Mouse (Mus musculus): ENCODE results near the gene Kif1b. TPM values are rescaled to one million over a fixed set of nuclear protein-coding genes. Genes with fewer than 3 reads are reported as not detected.

Kif1b gene
- total and polyA plus RNA-seq, 3 experiments: 10.0 to 27.6 (median 17.0) TPM

GRCm38 (mm10) chr4:149303502-149303901, 4.0 kb downstream of the Kif1b start:
- H3K79me2 ChIP-seq (replicated peaks; ENCODE audit: control insufficient read depth, extremely low read depth, insufficient read depth, poor library complexity, severe bottlenecking): peaks cover 77% of the 10 kb centered on the region
- in situ Hi-C loops (cut with MboI; ENCODE audit: low pct_ligation_motif_present, low pct_unique_long_range_greater_than_20kb, low sequenced_read_pairs): no loop called here
- peaks cover 7 to 47% of the 10 kb centered on the region in 2 experiments for H3K4me1 ChIP-seq (ENCODE audit: control insufficient read depth in 1 of 2, insufficient read depth in 2 of 2)
- H3K27ac ChIP-seq (ENCODE audit: insufficient read depth, low read depth): peak overlapping the region; percentile 72; the same call in 1 of the 2 replicates
- no peaks in the 10 kb centered on the region for H3K36me3 ChIP-seq (replicated peaks in 1 of 2; ENCODE audit: control insufficient read depth in 1 of 2, insufficient read depth in 1 of 2, low read length in 1 of 2)
- peak overlapping the region in 2 of 3 experiments; percentile 43 to 54 for H3K4me3 ChIP-seq (replicated peaks in 1 of 3; ENCODE audit: low read depth in 2 of 3, low read length in 2 of 3, poor library complexity in 1 of 3)
- H3K9ac ChIP-seq (ENCODE audit: insufficient read depth, low read depth): peak overlapping the region; percentile 67; the same call in 1 of the 2 replicates
- peaks cover 4% of the 10 kb centered on the region for H3K27me3 ChIP-seq (replicated peaks)
- H3K9me3 ChIP-seq (replicated peaks; ENCODE audit: low read length): no peaks in the 10 kb centered on the region
- peak overlapping the region; percentile 96 for H3K4me2 ChIP-seq (ENCODE audit: insufficient read depth, low read depth, poor library complexity, severe bottlenecking)
- peak; percentile 19 for DNase-seq (ENCODE audit: extremely low read depth)
- TF ChIP-seq KAT2A (IDR thresholded peaks at IDR 0.05; ENCODE audit: insufficient replicate concordance, low read length) (no peak), GABPA (IDR thresholded peaks at IDR 0.05; ENCODE audit: insufficient replicate concordance, low read depth, low read length) (no peak), ZMIZ1 (IDR thresholded peaks at IDR 0.05; ENCODE audit: low read depth, low read length) (no peak), HCFC1 (IDR thresholded peaks at IDR 0.05; ENCODE audit: low read depth, low read length) (no peak), MYC (IDR thresholded peaks at IDR 0.05; ENCODE audit: low read depth, low read length) (0 out of 2 replicates have a peak, but pooled peaks have one; percentile 25), BHLHE40 (IDR thresholded peaks at IDR 0.05; ENCODE audit: low read depth, low read length) (0 out of 2 replicates have a peak, but pooled peaks have one; percentile 20), RCOR1 (conservative IDR thresholded peaks at IDR 0.05; ENCODE audit: low read depth, low read length) (no peak), SIN3A (IDR thresholded peaks at IDR 0.05; ENCODE audit: low read length) (peak; percentile 71; the same call in 1 of the 2 replicates), MAX (IDR thresholded peaks at IDR 0.05; ENCODE audit: low read length) (no peak), MXI1 (IDR thresholded peaks at IDR 0.05; ENCODE audit: low read depth, low read length) (no peak), MAFK (IDR thresholded peaks at IDR 0.05; ENCODE audit: insufficient replicate concordance, low read length) (peak; percentile 59; the same call in 1 of the 2 replicates)
- dilution Hi-C loops (cut with MboI; ENCODE audit: extremely low pct_ligation_motif_present, extremely low pct_unique_long_range_greater_than_20kb, low sequenced_read_pairs): no loop called here

GRCm38 (mm10) chr4:149302751-149303150, 4.7 kb downstream of the Kif1b start:
- Histone ChIP-seq H3K9me3 (replicated peaks; ENCODE audit: low read length) (no peaks in the 10 kb centered on the region), H3K4me2 (ENCODE audit: insufficient read depth, low read depth, poor library complexity, severe bottlenecking) (peak overlapping the region; percentile 96), H3K79me2 (replicated peaks; ENCODE audit: control insufficient read depth, extremely low read depth, insufficient read depth, poor library complexity, severe bottlenecking) (peaks cover 80% of the 10 kb centered on the region), H3K27me3 (replicated peaks) (peaks cover 4% of the 10 kb centered on the region), H3K4me1 (ENCODE audit: control insufficient read depth in 1 of 2, insufficient read depth in 2 of 2) (peaks cover 7 to 42% of the 10 kb centered on the region in 2 experiments), H3K9ac (ENCODE audit: insufficient read depth, low read depth) (peak overlapping the region; percentile 67; the same call in 1 of the 2 replicates), H3K27ac (ENCODE audit: insufficient read depth, low read depth) (peak overlapping the region; percentile 72), H3K36me3 (replicated peaks in 1 of 2; ENCODE audit: control insufficient read depth in 1 of 2, insufficient read depth in 1 of 2, low read length in 1 of 2) (no peaks in the 10 kb centered on the region), H3K4me3 (replicated peaks in 1 of 3; ENCODE audit: low read depth in 2 of 3, low read length in 2 of 3, poor library complexity in 1 of 3) (peak overlapping the region in 2 of 3 experiments; percentile 43 to 54)
- in situ Hi-C loops (cut with MboI; ENCODE audit: low pct_ligation_motif_present, low pct_unique_long_range_greater_than_20kb, low sequenced_read_pairs) (no loop called here), dilution Hi-C loops (cut with MboI; ENCODE audit: extremely low pct_ligation_motif_present, extremely low pct_unique_long_range_greater_than_20kb, low sequenced_read_pairs) (no loop called here)
- DNase-seq (ENCODE audit: extremely low read depth): no peak
- TF ChIP-seq JUND (conservative IDR thresholded peaks at IDR 0.05; ENCODE audit: low read depth, low read length): peak; percentile 57
- no peak for TF ChIP-seq TBP (conservative IDR thresholded peaks at IDR 0.05; ENCODE audit: low read depth, low read length)
- no peak for TF ChIP-seq HCFC1 (IDR thresholded peaks at IDR 0.05; ENCODE audit: low read depth, low read length)
- TF ChIP-seq MEF2A (IDR thresholded peaks at IDR 0.05; ENCODE audit: borderline replicate concordance, low read depth, low read length): 0 out of 2 replicates have a peak, but pooled peaks have one; percentile 13
- no peak; the same call in 1 of the 2 replicates for TF ChIP-seq MXI1 (IDR thresholded peaks at IDR 0.05; ENCODE audit: low read depth, low read length)
- peak; percentile 82 for TF ChIP-seq IRF4 (IDR thresholded peaks at IDR 0.05; ENCODE audit: low read depth, low read length)
- TF ChIP-seq USF2 (conservative IDR thresholded peaks at IDR 0.05; ENCODE audit: low read depth, low read length): no peak
- no peak for TF ChIP-seq CHD1 (IDR thresholded peaks at IDR 0.05; ENCODE audit: low read depth, low read length)
- TF ChIP-seq EP300 (IDR thresholded peaks at IDR 0.05; ENCODE audit: low read length): 0 out of 2 replicates have a peak, but pooled peaks have one; percentile 46
- TF ChIP-seq ZNF384 (IDR thresholded peaks at IDR 0.05; ENCODE audit: low read depth, low read length): peak; percentile 41; the same call in 1 of the 2 replicates
- TF ChIP-seq BHLHE40 (IDR thresholded peaks at IDR 0.05; ENCODE audit: low read depth, low read length): 0 out of 2 replicates have a peak, but pooled peaks have one; percentile 13
- TF ChIP-seq JUN (IDR thresholded peaks at IDR 0.05; ENCODE audit: insufficient read depth, low read depth, low read length): peak; percentile 36
